Mouse (Mus musculus) liver, embryonic 11.5 days (tissue): Measurements from ENCODE around the gene Ebf1. TPM values are rescaled to one million over a fixed set of nuclear protein-coding genes. Genes with fewer than 3 reads are reported as not detected.

Source experiments
- ATAC-seq: fragments of 200-750 bp; cut with Nextera tagmentation; replicated peaks from 2 replicates; pipeline ENCODE4 v1.8.0; 2017; ENCODE audit warnings: moderate number of reproducible peaks, mild to moderate bottlenecking, moderate TSS enrichment, moderate library complexity; ENCODE audit not compliant: low FRiP score
- DNase-seq: peaks from one replicate; pipeline ENCODE4 v3.0.0-alpha.2; 2017; ENCODE audit warnings: low spot score
- H3K27ac ChIP-seq: fragments of 300-500 bp; sonication (generic); 2 replicates; pipeline ENCODE4 v1.5.1; 2014; ENCODE audit warnings: mild to moderate bottlenecking, low read depth, low read length, control low read depth
- H3K27me3 ChIP-seq: fragments of 300-500 bp; sonication (generic); replicated peaks from 2 replicates; pipeline ENCODE4 v1.6.1; 2014; ENCODE audit warnings: low read length, mixed read lengths; ENCODE audit not compliant: control insufficient read depth, insufficient read depth
- H3K36me3 ChIP-seq: fragments of 300-500 bp; sonication (generic); 2 replicates; pipeline ENCODE4 v1.6.1; 2014; ENCODE audit warnings: mild to moderate bottlenecking, low read length, moderate library complexity, mixed read lengths; ENCODE audit not compliant: control insufficient read depth, insufficient read depth
- H3K4me1 ChIP-seq: fragments of 300-500 bp; sonication (generic); replicated peaks from 2 replicates; pipeline ENCODE4 v1.6.1; 2014; ENCODE audit warnings: low read length, mixed read lengths; ENCODE audit not compliant: control insufficient read depth, insufficient read depth
- H3K4me2 ChIP-seq: fragments of 300-500 bp; sonication (generic); 2 replicates; pipeline ENCODE4 v1.6.1; 2014; ENCODE audit warnings: mild to moderate bottlenecking, control low read depth, moderate library complexity
- H3K4me3 ChIP-seq: fragments of 300-500 bp; sonication (generic); 2 replicates; pipeline ENCODE4 v1.5.1; 2014; ENCODE audit warnings: low read depth, low read length, control low read depth
- H3K9ac ChIP-seq: fragments of 300-500 bp; sonication (generic); 2 replicates; pipeline ENCODE4 v1.6.1; 2014; ENCODE audit warnings: low read depth, low read length, control low read depth
- H3K9me3 ChIP-seq: fragments of 300-500 bp; sonication (generic); 2 replicates; pipeline ENCODE4 v1.6.1; 2016; ENCODE audit warnings: low read length, inconsistent platforms, mixed read lengths; ENCODE audit not compliant: control insufficient read depth
- WGBS: fragments of 180-500 bp; shearing (Covaris S2); extraction: QIAGEN DNeasy Blood & Tissue Kit; methylation state at CpG from one replicate; pipeline ENCODE4 v1.1.7; 2014; 5-methylcytosine and 5-hydroxymethylcytosine counted together
- polyA plus RNA-seq: library from polyadenylated mRNA; unstranded; fragments of >200 nt; fragmentation: Nextera tagmentation; extraction: Ambion mirVana; gene quantifications from 2 replicates; pipeline ENCODE4 v1.2.1, GENCODE M21; 2014

Gene Ebf1
- polyA plus RNA-seq, 1 experiment from 2014 or later: 0.99 TPM

DNA sequence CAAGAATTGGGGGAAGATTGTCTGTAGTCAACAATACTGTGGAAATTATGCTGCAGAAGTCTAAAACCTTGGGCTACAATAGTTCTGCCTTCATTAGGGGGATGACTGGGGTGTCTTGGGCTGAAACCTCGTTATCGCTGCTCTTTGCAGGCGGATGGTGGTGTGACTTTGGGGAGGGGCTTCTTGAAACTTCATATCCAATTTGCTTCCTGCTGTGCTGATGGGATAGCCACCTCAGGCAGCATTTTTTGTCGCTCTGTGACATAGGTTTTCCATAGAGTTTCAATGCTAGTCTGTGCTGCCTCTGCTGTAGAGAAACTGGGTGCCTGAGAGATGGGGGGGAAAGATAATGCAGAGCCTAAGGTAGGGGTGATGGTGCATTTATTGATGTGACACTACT is 198.9 kb downstream of the Ebf1 start:
- WGBS: 66% methylated on average over 4 of the region's 4 CpGs
- ATAC-seq (no peak), DNase-seq (no peak)
- no peaks in the 10 kb centered on the region for H3K9me3 ChIP-seq
- H3K36me3 ChIP-seq: no peaks in the 10 kb centered on the region
- H3K4me2 ChIP-seq: no peak overlapping the region
- H3K27ac ChIP-seq: no peak overlapping the region
- H3K27me3 ChIP-seq: no peaks in the 10 kb centered on the region
- no peak overlapping the region for H3K9ac ChIP-seq
- no peaks in the 10 kb centered on the region for H3K4me1 ChIP-seq
- no peak overlapping the region for H3K4me3 ChIP-seq

DNA sequence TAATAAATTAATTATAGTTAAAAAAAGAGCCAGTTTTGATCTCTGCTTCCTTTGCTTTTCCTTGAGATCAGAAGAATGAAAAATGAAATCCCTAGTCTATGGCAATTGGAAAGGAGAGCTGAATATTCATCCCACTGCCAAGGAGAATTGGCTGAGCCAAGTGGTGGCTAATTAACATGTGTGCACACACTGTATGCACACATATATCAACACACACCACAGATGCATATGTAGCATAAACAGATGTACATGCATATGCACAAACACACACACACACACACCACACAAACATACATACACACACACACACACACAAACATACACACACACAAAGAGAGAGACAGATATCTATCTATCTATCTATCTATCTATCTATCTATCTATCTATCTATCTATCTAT is 205.2 kb downstream of the Ebf1 start:
- Histone ChIP-seq H3K27me3 (no peaks in the 10 kb centered on the region), H3K9ac (no peak overlapping the region), H3K4me3 (no peak overlapping the region), H3K36me3 (no peaks in the 10 kb centered on the region), H3K4me2 (no peak overlapping the region), H3K27ac (no peak overlapping the region), H3K4me1 (no peaks in the 10 kb centered on the region), H3K9me3 (no peaks in the 10 kb centered on the region)
- DNase-seq (no peak), ATAC-seq (no peak)

DNA sequence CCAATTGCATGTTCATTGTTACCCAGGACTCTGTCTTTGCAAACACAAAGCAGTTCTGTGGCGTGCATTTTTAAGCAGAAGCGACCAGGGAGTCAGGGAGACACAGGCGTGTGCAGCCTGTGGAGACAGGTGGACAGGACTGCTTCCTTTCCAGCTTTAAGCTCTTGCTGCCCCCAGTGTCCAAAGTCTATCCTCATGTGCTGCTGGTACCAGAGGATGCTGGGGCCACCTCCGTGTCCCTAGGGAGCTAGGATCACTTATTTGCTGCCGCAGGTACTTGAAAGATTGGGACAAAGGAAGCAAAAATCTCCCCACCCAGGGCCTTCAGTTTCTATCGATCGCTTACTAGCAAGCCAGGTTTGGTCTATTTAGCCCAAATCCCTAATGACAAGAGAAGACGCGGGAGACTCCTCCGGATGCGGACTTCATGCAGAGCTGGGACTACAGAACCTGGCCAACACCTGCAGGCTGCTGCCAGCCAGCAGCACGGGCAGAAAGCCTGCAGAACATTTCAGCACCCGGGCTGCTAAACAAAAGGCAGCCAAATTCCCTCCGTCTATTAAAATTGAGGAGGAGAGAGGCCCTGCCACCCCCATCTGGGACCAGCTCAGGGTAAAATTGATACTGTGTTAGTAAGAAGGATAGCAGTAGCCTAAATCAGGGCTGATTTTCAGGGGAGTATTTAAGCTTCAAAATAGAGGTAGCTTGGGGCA is 215.3 kb downstream of the Ebf1 start:
- Histone ChIP-seq H3K9me3 (no peaks in the 10 kb centered on the region), H3K36me3 (no peaks in the 10 kb centered on the region), H3K4me2 (no peak overlapping the region), H3K27me3 (peaks cover 13% of the 10 kb centered on the region), H3K9ac (no peak overlapping the region), H3K4me3 (no peak overlapping the region), H3K27ac (no peak overlapping the region), H3K4me1 (no peaks in the 10 kb centered on the region)
- 34% methylated on average over 14 of the region's 14 CpGs for WGBS
- no peak for DNase-seq
- no peak for ATAC-seq

DNA sequence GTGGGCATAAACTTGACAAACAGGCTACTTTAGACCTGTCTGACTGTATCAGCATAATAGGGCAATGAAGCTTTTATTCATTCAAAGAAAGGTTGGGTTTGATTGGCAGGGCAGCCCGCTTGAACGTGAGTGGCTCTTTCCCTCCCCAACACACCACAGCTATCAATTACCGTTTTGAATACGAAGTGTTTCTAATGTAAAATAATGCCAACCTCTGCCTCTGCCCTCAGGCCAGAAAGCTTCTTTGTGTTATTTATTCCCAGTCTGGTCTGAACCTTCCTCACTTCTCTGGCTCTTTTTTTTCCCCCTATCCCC is 215.8 kb downstream of the Ebf1 start:
- Histone ChIP-seq H3K4me1 (no peaks in the 10 kb centered on the region), H3K36me3 (no peaks in the 10 kb centered on the region), H3K9ac (no peak overlapping the region), H3K9me3 (no peaks in the 10 kb centered on the region), H3K4me3 (no peak overlapping the region), H3K27me3 (peaks cover 13% of the 10 kb centered on the region), H3K4me2 (no peak overlapping the region), H3K27ac (no peak overlapping the region)
- 29% methylated on average over 4 of the region's 4 CpGs for WGBS
- ATAC-seq (no peak), DNase-seq (no peak)

DNA sequence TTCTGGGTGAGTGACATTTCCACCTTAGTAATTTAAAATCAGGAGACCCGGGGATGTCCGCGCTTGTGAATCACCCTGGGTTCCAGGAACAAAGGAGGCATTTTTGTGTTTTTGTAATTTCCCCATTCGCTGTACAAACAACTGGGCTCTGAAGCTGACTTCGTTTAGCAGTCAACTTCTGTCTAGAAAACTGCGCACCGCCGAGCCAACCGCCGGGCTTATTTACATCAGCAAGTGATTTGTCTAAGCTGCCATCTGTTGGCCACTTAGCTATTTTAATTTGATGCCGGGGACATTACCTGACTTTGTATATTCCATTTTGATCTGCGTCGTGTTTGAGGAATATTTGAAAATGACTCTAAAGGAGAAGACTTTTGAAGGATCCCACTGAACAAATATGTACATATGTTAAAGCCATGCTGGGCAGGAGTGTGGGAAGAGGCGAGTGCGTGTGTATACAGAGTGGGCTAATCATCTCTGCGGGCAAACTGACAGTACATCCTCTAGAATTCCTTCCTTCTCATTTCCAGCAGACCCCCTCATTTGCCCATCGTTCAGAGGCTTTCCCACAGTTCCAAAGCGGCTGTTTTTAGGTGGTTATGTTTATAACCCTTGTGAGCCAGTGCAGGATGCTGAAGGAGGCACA is 216.4 kb downstream of the Ebf1 start:
- no peak overlapping the region for H3K4me2 ChIP-seq
- WGBS: 50% methylated on average over 18 of the region's 18 CpGs

DNA sequence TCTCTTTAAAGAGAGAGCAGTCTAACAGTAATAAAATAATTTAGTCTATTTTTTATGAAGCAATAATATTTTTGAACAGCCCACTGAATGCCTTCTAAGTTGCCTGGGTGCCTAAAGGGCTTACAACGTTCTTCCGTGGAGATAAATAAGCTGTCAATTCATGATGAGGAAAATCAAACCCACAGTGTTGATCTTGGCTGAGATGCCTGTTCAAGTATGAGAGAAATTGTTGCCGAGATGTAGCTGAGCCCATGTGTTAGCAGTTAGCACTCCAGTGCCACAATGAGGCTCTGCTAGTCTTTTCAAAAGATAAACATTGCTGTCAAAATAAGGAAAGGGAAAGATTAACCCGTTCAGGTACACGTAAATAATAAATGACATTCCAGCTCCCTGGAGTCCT is 218.0 kb downstream of the Ebf1 start:
- ATAC-seq: no peak
- no peaks in the 10 kb centered on the region for H3K36me3 ChIP-seq
- H3K9me3 ChIP-seq: no peaks in the 10 kb centered on the region
- H3K27ac ChIP-seq: no peak overlapping the region
- WGBS: 61% methylated on average over 5 of the region's 5 CpGs
- peaks cover 13% of the 10 kb centered on the region for H3K27me3 ChIP-seq
- no peaks in the 10 kb centered on the region for H3K4me1 ChIP-seq
- no peak overlapping the region for H3K9ac ChIP-seq
- H3K4me3 ChIP-seq: no peak overlapping the region
- no peak overlapping the region for H3K4me2 ChIP-seq
- DNase-seq: no peak

More for the DNA sequence above, 216.4 kb downstream of the Ebf1 start:
- no peak overlapping the region for H3K27ac ChIP-seq
- H3K36me3 ChIP-seq: no peaks in the 10 kb centered on the region
- H3K27me3 ChIP-seq: peaks cover 13% of the 10 kb centered on the region
- no peak for DNase-seq
- no peak for ATAC-seq
- no peaks in the 10 kb centered on the region for H3K4me1 ChIP-seq
- no peak overlapping the region for H3K9ac ChIP-seq
- H3K4me3 ChIP-seq: no peak overlapping the region
- no peaks in the 10 kb centered on the region for H3K9me3 ChIP-seq

DNA sequence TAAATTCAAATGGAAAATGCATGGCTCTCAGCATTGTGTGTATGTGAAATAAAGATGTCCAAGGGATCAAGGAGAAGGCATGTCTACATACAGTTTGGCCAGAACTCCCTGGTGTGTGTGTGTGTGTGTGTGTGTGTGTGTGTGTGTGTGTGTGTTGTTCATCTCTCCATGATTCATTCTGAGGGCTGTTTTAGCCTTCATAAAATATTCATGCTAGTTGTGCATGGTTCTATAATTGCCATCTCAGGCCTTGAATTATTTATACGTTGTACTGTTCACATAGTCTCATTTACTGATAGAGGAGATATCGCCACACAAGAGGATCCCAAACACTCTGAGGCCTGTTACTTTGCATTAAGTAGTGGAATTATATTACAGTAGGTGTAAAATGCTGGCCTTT is 220.5 kb downstream of the Ebf1 start:
- Histone ChIP-seq H3K4me2 (no peak overlapping the region), H3K4me3 (no peak overlapping the region), H3K27ac (no peak overlapping the region), H3K36me3 (no peaks in the 10 kb centered on the region), H3K4me1 (no peaks in the 10 kb centered on the region), H3K9me3 (no peaks in the 10 kb centered on the region), H3K27me3 (peaks cover 7% of the 10 kb centered on the region), H3K9ac (no peak overlapping the region)
- ATAC-seq: no peak
- 94% methylated on average over 2 of the region's 2 CpGs for WGBS
- no peak for DNase-seq

DNA sequence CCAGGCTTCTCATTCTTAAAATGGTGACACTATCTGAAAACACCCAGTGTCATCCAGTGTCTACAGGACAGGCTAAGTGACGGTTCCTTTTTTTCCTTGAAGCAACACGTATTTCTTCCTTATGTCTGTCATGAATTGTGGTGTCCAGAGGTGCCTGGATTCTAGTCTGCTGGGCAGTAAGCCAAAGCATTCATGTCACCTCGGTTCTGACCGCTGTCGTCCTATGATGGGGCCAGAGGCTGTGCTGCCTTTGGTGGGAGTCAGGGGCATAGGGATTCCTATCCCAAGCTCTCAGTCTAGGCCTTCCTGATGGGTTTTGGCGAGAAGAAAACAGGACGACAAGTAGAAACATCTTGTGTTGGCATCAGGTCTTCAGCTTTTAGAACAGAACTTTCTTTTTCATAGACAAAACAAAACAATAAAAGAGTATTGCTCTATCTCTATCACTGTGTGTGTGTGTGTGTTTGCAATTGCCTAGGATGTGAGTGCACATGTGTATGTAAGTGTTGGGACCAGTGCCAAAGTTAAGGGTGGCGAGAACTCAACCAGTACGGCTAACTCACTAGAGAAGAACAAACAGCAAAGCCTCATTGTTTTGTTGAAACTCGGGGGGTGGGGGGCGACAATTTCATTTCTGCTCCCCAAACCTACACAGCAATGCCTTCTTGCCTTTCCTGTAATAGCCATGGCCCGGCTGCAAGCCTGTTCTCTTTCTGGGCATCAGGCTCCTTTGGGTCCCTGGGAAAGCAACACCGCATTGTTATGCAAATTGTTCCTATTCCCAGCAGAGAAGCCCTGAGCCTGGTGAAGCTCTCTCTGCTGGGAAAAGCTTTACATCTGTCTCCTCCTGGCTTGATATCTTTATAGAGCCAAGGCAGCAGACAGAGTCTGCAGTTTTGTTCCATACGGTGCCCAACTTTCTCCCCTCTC is 224.3 kb downstream of the Ebf1 start:
- 57% methylated on average over 14 of the region's 14 CpGs for WGBS
- H3K36me3 ChIP-seq: no peaks in the 10 kb centered on the region
- ATAC-seq: no peak

More for the DNA sequence above, 224.3 kb downstream of the Ebf1 start:
- H3K9ac ChIP-seq: no peak overlapping the region
- H3K4me1 ChIP-seq: no peaks in the 10 kb centered on the region
- DNase-seq: no peak
- H3K27me3 ChIP-seq: no peaks in the 10 kb centered on the region
- no peaks in the 10 kb centered on the region for H3K9me3 ChIP-seq
- H3K4me2 ChIP-seq: no peak overlapping the region
- no peak overlapping the region for H3K27ac ChIP-seq
- H3K4me3 ChIP-seq: no peak overlapping the region
